ENCODE assay signal across 9 mouse cellular contexts in genomic region chr6:28622522-28622921, GRCm38 (mm10).
DNase-seq lines count a peak whose midpoint lies in the region; ATAC-seq and TF ChIP-seq lines count a peak whose summit lies in the region.
"Had no signal": no experiment of that assay in that cellular context is flagged by ENCODE, and none has a peak within 500 bp of the region (broad histone marks: within the 10 kb centered on the region; RNA-seq: fewer than 3 reads in every experiment).

No protein-coding gene starts in this region.

- intact Hi-C loops in left cerebral cortex, postnatal 14 days (cut with DNase I) = no loop called here

- DNase-seq in adrenal gland, postnatal 36 days = peak; percentile 15 to 26
- no peak for DNase-seq in adrenal gland, adult 2 months
- DNase-seq in c-Kit-positive CD71-positive TER-119-positive erythroid progenitor cells, embryonic 14.5 days (ENCODE audit: low spot score) = peak; percentile 64
- DNase-seq in kidney, adult 9 months = peak; percentile 30
- DNase-seq in lung, postnatal 0 days (ENCODE audit: low spot score) = peak; percentile 77
- no peak for DNase-seq in urinary bladder, postnatal 25 days (ENCODE audit: low spot score)
- no peak for DNase-seq in left cerebral cortex, postnatal 14 days (ENCODE audit: low spot score in 2 of 2)
- DNase-seq: forebrain, postnatal 0 days had no signal

- H3K4me1 ChIP-seq in lung, postnatal 0 days (ENCODE audit: insufficient read depth, low read depth, low read length) = peaks cover 18% of the 10 kb centered on the region; the same call in 1 of the 2 replicates
- H3K4me1 ChIP-seq in forebrain, embryonic 13.5 days = peaks cover 32% of the 10 kb centered on the region

- 46% methylated on average over 6 of the region's 6 CpGs for WGBS in lung, postnatal 0 days
- 81% methylated on average over 6 of the region's 6 CpGs for WGBS in forebrain, embryonic 13.5 days

- TF ChIP-seq CTCF in lung, postnatal 0 days (IDR thresholded peaks at IDR 0.05) = no peak

- no peaks in the 10 kb centered on the region for H3K36me3 ChIP-seq in lung, postnatal 0 days (ENCODE audit: insufficient read depth, low read length)
- no peaks in the 10 kb centered on the region for H3K36me3 ChIP-seq in forebrain, embryonic 13.5 days (ENCODE audit: poor library complexity, severe bottlenecking)

- H3K4me3 ChIP-seq in lung, postnatal 0 days (ENCODE audit: low read depth, low read length) = no peak overlapping the region
- H3K4me3 ChIP-seq in forebrain, embryonic 13.5 days = no peak overlapping the region

- no peak overlapping the region for H3K9ac ChIP-seq in lung, postnatal 0 days (replicated peaks; ENCODE audit: low read depth)
- no peak overlapping the region for H3K9ac ChIP-seq in forebrain, embryonic 13.5 days
- H3K9ac ChIP-seq: forebrain, postnatal 0 days had no signal

- H3K4me2 ChIP-seq in lung, postnatal 0 days (replicated peaks; ENCODE audit: low read depth, low read length) = no peak overlapping the region
- no peak overlapping the region for H3K4me2 ChIP-seq in forebrain, embryonic 13.5 days

- H3K27me3 ChIP-seq in lung, postnatal 0 days (replicated peaks; ENCODE audit: insufficient read depth, low read length) = no peaks in the 10 kb centered on the region
- H3K27me3 ChIP-seq in forebrain, embryonic 13.5 days = no peaks in the 10 kb centered on the region

- H3K27ac ChIP-seq in lung, postnatal 0 days (ENCODE audit: low read length) = peak overlapping the region; percentile 43
- no peak overlapping the region for H3K27ac ChIP-seq in forebrain, embryonic 13.5 days

- peak; percentile 76 for ATAC-seq in lung, postnatal 0 days
- no peak for ATAC-seq in forebrain, embryonic 13.5 days
- ATAC-seq: forebrain, postnatal 0 days had no signal

- TF ChIP-seq EP300 in lung, postnatal 0 days (IDR thresholded peaks at IDR 0.05) = no peak

- H3K9me3 ChIP-seq in lung, postnatal 0 days (ENCODE audit: low read length) = no peaks in the 10 kb centered on the region
- no peaks in the 10 kb centered on the region for H3K9me3 ChIP-seq in forebrain, embryonic 13.5 days (replicated peaks)

Comparison
In these comparisons a context has a peak if more than half of its experiments do, and no peak if none do; other contexts are left out.
1. DNase-seq: peak in adrenal gland, postnatal 36 days (2 of 2), c-Kit-positive CD71-positive TER-119-positive erythroid progenitor cells, embryonic 14.5 days (single experiment), kidney, adult 9 months (single experiment) and lung, postnatal 0 days (single experiment); none in adrenal gland, adult 2 months (single experiment), urinary bladder, postnatal 25 days (single experiment) and left cerebral cortex, postnatal 14 days (0 of 2).